Mouse (Mus musculus): ENCODE measurements at regions not wholly inside any gene's neighbourhood (a gene's known extent, or its start where the extent isn't known, plus 50 kb on each side); places are given as distances from the start of the nearest gene placed in this dataset.

- H3K36me3 ChIP-seq (ENCODE audit: poor library complexity, severe bottlenecking): no peaks in the 10 kb centered on the region
- no peak for ATAC-seq
- no peak overlapping the region for H3K4me2 ChIP-seq
- no peaks in the 10 kb centered on the region for H3K4me1 ChIP-seq
- no peak overlapping the region for H3K27ac ChIP-seq
- no peak overlapping the region for H3K4me3 ChIP-seq
- no peak overlapping the region for H3K9ac ChIP-seq
- no peaks in the 10 kb centered on the region for H3K9me3 ChIP-seq (replicated peaks)
- 65% methylated on average over 2 of the region's 2 CpGs for WGBS
- no peaks in the 10 kb centered on the region for H3K27me3 ChIP-seq
Measured at GRCm38 (mm10) chr14:71432364-71432763, 832.7 kb upstream of the Fam160b2 start.
